Mouse (Mus musculus): ENCODE data around the gene Rnase11.
"Not testable (repeated sequence)": the region's sequence is repeated elsewhere in the genome, so short reads cannot be mapped to it uniquely, and the experiment has no call there.

The Rnase11 gene

DNA sequence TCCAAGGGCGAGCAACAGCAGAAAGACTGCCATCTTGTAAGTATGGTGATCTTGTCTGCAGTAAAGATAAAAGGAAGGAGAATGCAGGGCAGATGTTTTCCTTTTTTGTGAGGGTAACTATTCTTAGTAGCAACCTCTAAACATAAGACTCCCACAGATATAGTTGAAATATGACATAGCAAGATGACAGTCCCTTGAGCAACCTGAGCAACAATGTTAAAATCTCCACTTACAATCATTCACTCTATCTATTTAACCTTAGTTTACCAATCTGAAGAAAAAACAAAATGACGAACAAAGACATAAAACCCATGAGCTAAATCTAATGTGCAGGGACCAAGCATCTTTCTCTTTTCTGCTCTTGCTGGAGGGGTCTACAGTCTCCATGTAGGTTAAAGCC, at the start of gene Rnase11:
Gene Rnase11 (minus strand): TSS at position 101 of the 400 bp plus-strand sequence.
- no peak for DNase-seq (ENCODE audit: extremely low spot score, low read depth, low spot score)

GRCm38 (mm10) chr14:51098921-51099320, 49.0 kb upstream of the Rnase11 start:
- no peak for DNase-seq (ENCODE audit: extremely low spot score, low read depth, low spot score)

- not testable (repeated sequence) for DNase-seq (ENCODE audit: extremely low spot score, low read depth, low spot score)
Observed at GRCm38 (mm10) chr14:51098300-51098699, 48.3 kb upstream of the Rnase11 start.

DNA sequence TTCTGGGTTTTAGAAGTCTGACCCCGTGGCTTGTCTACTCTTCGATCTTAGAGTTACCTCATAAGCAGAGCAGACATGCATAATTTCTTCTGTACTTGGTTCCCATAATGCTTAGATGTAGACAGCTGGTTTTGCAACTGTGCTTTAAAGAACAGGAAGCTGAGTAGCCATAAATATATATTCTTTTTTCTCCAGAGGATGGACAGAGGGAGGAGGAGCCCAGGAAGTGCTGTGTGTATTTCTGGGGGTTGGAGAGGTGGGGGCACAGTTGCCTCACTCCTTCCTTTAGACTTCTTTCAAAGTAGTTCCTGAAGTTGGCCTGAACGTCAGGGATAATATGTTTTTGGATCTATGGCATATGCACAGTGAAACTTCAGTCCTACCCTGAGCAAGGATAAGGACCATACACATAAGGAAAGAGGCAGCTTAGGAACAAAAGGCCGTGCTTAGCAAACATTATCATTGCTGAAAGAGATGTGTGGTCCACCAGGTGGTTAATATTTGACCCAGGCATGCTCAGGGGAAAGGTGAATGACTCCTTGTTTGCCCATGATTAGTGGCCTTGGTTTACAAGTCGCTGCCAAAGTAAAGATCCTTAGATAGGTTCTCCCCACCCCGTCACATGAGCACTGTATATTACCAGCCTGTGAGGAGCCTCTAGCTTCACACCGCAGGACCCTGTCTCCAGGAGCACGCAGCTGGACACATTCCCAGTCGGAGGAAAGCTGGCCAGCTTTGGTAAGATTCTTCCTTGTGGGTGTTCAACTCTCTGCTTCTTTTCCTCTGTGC, 46.0 kb upstream of the Rnase11 start:
- no peak for DNase-seq (ENCODE audit: extremely low spot score, low read depth, low spot score)

- no peak for DNase-seq (ENCODE audit: extremely low spot score, low read depth, low spot score)
Observed at GRCm38 (mm10) chr14:51094921-51095320, 45.0 kb upstream of the Rnase11 start.

- DNase-seq (ENCODE audit: extremely low spot score, low read depth, low spot score), result no peak
Observed at GRCm38 (mm10) chr14:51094096-51094875, 44.3 kb upstream of the Rnase11 start.

DNA sequence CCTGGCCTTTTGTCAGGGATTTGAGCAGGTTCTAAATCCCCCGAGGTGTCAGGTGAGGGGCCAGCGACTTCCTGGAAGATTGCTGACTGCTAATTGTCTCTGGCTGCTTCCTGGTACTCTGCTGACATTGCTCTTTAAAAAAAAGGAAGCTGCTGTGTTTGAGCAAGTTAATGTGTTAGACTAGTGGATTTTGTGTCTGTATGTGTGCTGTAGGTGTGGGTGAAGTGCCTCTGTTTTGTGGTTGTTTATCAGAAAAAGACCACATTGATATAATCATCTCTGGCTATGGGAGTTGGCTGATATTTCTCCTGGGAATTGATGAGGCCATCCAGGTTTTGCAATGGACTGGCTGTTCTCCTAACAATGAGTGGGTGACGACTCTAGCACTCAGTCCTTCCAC, 43.5 kb upstream of the Rnase11 start:
- DNase-seq (ENCODE audit: extremely low spot score, low read depth, low spot score), result no peak

- DNase-seq (ENCODE audit: extremely low spot score, low read depth, low spot score), result no peak
Observed at GRCm38 (mm10) chr14:51092073-51092620, 42.2 kb upstream of the Rnase11 start.

DNA sequence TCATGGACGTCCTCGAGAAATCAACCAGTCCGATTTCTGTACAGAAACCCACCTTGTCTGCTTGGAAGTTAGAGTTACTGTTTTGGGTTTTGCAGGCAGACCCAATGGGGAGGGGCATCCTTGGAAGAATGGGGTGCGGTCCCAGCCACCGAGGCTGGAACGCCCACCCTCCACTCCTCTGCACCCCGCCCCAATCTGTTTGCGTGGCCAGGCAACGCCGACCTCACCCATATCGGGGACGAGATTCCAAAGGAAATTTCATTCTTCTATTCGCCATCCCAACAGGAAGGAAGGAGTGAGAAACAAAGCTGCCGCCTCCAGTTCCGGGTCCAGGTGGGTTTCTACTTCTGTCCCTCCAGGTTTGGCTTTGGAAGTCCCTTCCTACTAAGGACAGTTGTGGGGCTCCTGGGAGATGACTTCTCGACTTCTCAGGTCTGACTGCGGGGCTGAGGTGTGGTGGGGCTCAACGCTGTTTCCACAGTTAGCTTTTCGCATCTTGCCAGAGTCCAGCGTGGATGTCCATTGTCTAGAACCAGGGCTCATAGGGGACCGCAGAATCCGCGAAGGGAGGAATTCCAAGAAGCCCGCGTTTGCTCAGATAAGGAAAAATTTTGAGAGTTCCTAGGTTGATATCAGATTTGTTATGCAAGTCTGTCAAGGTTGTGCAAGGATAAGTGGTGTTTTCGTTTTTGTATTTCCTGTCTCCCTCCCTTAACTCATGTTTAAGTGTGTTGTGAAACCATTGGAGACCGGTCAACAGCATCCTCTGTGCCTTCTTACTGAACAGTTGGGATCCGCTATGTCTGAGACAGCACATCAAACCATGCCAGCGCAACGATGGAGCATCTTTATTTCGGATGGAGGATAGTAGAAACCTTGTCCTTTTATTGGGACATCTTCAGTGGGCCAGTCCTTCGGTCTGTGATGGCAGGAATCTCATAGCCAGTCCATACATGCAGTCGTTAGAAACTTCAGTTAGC, 41.2 kb upstream of the Rnase11 start, which contains the start of the genes Rnase4 and Ang:
Gene Rnase4 (plus strand): TSS at position 157 of the 980 bp plus-strand sequence.
Gene Ang (plus strand): TSS at position 230 of the 980 bp plus-strand sequence.
- DNase-seq (ENCODE audit: extremely low spot score, low read depth, low spot score), result no peak

GRCm38 (mm10) chr14:51090077-51090781, 40.3 kb upstream of the Rnase11 start:
- DNase-seq (ENCODE audit: extremely low spot score, low read depth, low spot score), result no peak

DNA sequence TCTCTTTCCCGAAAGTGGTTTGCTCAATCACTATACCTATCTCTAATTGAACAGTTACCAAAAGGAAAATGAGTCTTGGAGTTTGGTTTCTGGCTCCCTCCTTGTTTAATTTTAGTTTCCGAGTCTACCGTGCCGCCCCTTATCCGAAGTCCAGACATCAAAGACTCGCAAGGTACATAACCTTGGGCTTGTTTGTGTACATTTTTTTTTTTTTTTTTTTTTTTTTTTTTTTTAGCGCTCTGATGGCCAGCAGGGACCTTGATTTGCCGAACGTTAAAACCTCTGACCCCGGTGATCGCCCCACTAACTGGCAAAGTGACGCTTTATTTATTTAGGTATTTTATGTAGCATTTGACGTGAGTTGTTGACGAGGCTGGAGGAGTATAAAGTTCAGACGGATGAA, 39.7 kb upstream of the Rnase11 start:
- DNase-seq (ENCODE audit: extremely low spot score, low read depth, low spot score), result no peak

GRCm38 (mm10) chr14:51088970-51089673, 39.2 kb upstream of the Rnase11 start:
- DNase-seq (ENCODE audit: extremely low spot score, low read depth, low spot score), result peak; percentile 100

GRCm38 (mm10) chr14:51088166-51088969, 38.4 kb upstream of the Rnase11 start:
- no peak for DNase-seq (ENCODE audit: extremely low spot score, low read depth, low spot score)

- DNase-seq (ENCODE audit: extremely low spot score, low read depth, low spot score), result no peak
Observed at GRCm38 (mm10) chr14:51087762-51088161, 37.8 kb upstream of the Rnase11 start.

GRCm38 (mm10) chr14:51085911-51086310, 35.9 kb upstream of the Rnase11 start:
- no peak for DNase-seq (ENCODE audit: extremely low spot score, low read depth, low spot score)

DNA sequence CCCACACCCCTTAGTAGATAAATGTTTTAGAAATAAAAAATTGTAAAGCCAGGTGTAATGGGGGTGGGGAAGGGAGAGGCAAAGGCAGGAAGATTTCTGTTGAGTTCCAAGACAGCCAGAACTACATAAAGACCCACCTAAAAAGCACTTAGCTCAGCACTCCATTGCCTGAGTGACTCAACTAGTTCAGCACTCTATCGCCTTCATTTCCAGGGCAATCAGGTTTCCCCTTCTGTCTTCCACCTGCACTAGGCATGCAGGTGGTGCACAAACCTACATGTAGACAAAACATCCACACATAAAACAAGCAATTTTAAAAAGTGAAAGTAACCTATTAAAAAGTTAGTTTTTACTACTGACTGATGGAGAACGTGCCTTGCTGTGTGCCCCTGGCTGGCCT, 35.1 kb upstream of the Rnase11 start:
- no peak for DNase-seq (ENCODE audit: extremely low spot score, low read depth, low spot score)

GRCm38 (mm10) chr14:51083805-51084204, 33.8 kb upstream of the Rnase11 start:
- no peak for DNase-seq (ENCODE audit: extremely low spot score, low read depth, low spot score)
